Mouse (Mus musculus): ENCODE results near the gene Tm4sf4. TPM values are rescaled to one million over a fixed set of nuclear protein-coding genes. Genes with fewer than 3 reads are reported as not detected.

Gene Tm4sf4
- polyA plus RNA-seq (2015; fragmentation: Nextera tagmentation; extraction: Ambion mirVana): 12.9 and 13.2 TPM in 2 replicates

GRCm38 (mm10) chr3:57425089-57425730 lies at the start of gene Tm4sf4:
Tm4sf4 (plus strand) TSS chr3:57425314.
- no peak for TF ChIP-seq CTCF (IDR thresholded peaks at IDR 0.05; ENCODE audit: low read depth)
- TF ChIP-seq EP300 (optimal IDR thresholded peaks at IDR 0.05): no peak
- Histone ChIP-seq H3K27ac (replicated peaks) (no peak within 1 kb of the TSS), H3K4me3 (ENCODE audit: low read depth, low read length) (no peak within 1 kb of the TSS), H3K9ac (ENCODE audit: low read length) (no peak within 1 kb of the TSS), H3K4me1 (replicated peaks; ENCODE audit: control insufficient read depth, insufficient read depth) (no peaks in the 10 kb centered on the region), H3K4me2 (replicated peaks; ENCODE audit: low read depth) (no peak within 1 kb of the TSS), H3K9me3 (ENCODE audit: control insufficient read depth, low read length) (no peaks in the 10 kb centered on the region), H3K36me3 (ENCODE audit: control insufficient read depth, insufficient read depth, low read length) (no peaks in the 10 kb centered on the region), H3K27me3 (ENCODE audit: control insufficient read depth, insufficient read depth, low read length) (no peaks in the 10 kb centered on the region)
- ATAC-seq (ENCODE audit: low FRiP score, low TSS enrichment): no peak
- 63% methylated on average over 10 of the region's 10 CpGs for WGBS
- no peak for DNase-seq (ENCODE audit: low spot score)

DNA sequence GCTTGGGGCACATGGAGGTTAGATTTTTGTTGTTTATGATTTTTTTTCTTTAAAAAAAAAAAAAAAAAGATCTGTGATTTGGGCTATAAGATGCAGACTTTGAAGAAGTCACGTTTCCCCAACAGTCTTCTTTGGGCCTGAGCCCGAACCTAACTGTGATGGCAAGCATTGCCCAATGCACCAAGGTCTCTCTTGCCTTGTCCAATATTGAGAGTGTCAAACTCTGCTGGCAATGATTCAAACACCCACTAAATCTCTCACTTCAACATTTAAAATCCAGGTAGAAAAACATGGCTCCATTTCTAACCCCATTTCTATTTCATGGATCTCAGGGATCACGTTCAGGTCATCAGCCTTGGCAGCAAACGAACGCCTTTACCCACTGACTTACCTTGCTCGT lies 38.7 kb upstream of the Tm4sf4 start:
- no peaks in the 10 kb centered on the region for H3K4me1 ChIP-seq (replicated peaks; ENCODE audit: control insufficient read depth, insufficient read depth)
- WGBS: 83% methylated on average over 6 of the region's 6 CpGs

DNA sequence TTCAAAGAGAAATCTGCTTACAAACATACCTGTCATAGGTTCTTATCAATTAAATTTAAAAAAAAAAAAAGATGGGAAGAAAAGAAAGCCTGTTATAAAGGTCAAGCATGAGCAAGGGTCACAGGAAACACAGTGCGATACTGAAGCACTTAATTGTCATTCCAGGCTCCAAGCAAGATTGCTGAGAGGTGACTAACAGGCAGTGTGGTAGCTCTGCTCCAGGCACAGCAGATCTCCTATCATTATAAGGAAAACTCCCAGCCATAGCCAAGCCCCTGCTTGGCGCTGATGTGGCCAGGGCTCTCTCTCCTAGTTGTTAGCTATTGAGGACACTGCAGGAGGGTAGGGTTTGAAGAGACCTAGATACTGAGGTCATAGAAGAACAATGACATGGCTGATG lies 38.2 kb upstream of the Tm4sf4 start:
- Histone ChIP-seq H3K4me2 (replicated peaks; ENCODE audit: low read depth) (no peak overlapping the region), H3K4me3 (ENCODE audit: low read depth, low read length) (no peak overlapping the region), H3K36me3 (ENCODE audit: control insufficient read depth, insufficient read depth, low read length) (no peaks in the 10 kb centered on the region), H3K4me1 (replicated peaks; ENCODE audit: control insufficient read depth, insufficient read depth) (no peaks in the 10 kb centered on the region), H3K9ac (ENCODE audit: low read length) (no peak overlapping the region), H3K9me3 (ENCODE audit: control insufficient read depth, low read length) (no peaks in the 10 kb centered on the region), H3K27ac (replicated peaks) (no peak overlapping the region), H3K27me3 (ENCODE audit: control insufficient read depth, insufficient read depth, low read length) (no peaks in the 10 kb centered on the region)
- DNase-seq (ENCODE audit: low spot score) (no peak), ATAC-seq (ENCODE audit: low FRiP score, low TSS enrichment) (peak; percentile 63; the same call in 1 of the 2 replicates)
- TF ChIP-seq CTCF (IDR thresholded peaks at IDR 0.05; ENCODE audit: low read depth): no peak
- no peak for TF ChIP-seq EP300 (optimal IDR thresholded peaks at IDR 0.05)
- WGBS: 61% methylated on average over 2 of the region's 2 CpGs

More for the DNA sequence above, 38.7 kb upstream of the Tm4sf4 start:
- ATAC-seq (ENCODE audit: low FRiP score, low TSS enrichment) (no peak), DNase-seq (ENCODE audit: low spot score) (no peak)
- H3K27me3 ChIP-seq (ENCODE audit: control insufficient read depth, insufficient read depth, low read length): no peaks in the 10 kb centered on the region
- H3K27ac ChIP-seq (replicated peaks): no peak overlapping the region
- no peaks in the 10 kb centered on the region for H3K9me3 ChIP-seq (ENCODE audit: control insufficient read depth, low read length)
- no peak overlapping the region for H3K4me3 ChIP-seq (ENCODE audit: low read depth, low read length)
- TF ChIP-seq CTCF (IDR thresholded peaks at IDR 0.05; ENCODE audit: low read depth) (no peak), EP300 (optimal IDR thresholded peaks at IDR 0.05) (no peak)
- H3K9ac ChIP-seq (ENCODE audit: low read length): no peak overlapping the region
- H3K4me2 ChIP-seq (replicated peaks; ENCODE audit: low read depth): no peak overlapping the region
- no peaks in the 10 kb centered on the region for H3K36me3 ChIP-seq (ENCODE audit: control insufficient read depth, insufficient read depth, low read length)

DNA sequence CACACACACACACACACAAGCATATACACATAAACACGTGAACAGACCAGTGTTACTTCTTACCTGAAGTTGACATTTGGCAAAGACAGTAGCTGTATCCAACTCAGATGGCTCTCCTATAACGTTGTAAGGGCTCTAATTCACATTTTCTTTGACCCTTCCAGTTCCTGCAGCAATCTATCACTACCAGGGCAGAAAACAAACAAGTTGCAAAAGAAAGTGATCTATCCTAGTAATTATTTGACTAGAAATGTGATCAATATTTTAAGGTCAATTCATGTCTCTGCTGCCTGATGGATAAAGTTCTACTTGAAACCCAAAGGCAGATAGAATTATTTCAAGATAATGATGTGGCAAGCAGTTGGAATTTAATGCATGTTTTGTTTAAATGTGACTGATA lies 37.5 kb upstream of the Tm4sf4 start:
- 51% methylated on average over 2 of the region's 2 CpGs for WGBS
- Histone ChIP-seq H3K27me3 (ENCODE audit: control insufficient read depth, insufficient read depth, low read length) (no peaks in the 10 kb centered on the region), H3K27ac (replicated peaks) (no peak overlapping the region), H3K4me2 (replicated peaks; ENCODE audit: low read depth) (no peak overlapping the region), H3K36me3 (ENCODE audit: control insufficient read depth, insufficient read depth, low read length) (no peaks in the 10 kb centered on the region), H3K4me3 (ENCODE audit: low read depth, low read length) (no peak overlapping the region), H3K4me1 (replicated peaks; ENCODE audit: control insufficient read depth, insufficient read depth) (no peaks in the 10 kb centered on the region), H3K9ac (ENCODE audit: low read length) (no peak overlapping the region), H3K9me3 (ENCODE audit: control insufficient read depth, low read length) (no peaks in the 10 kb centered on the region)
- no peak for DNase-seq (ENCODE audit: low spot score)
- ATAC-seq (ENCODE audit: low FRiP score, low TSS enrichment): no peak
- no peak for TF ChIP-seq CTCF (IDR thresholded peaks at IDR 0.05; ENCODE audit: low read depth)

DNA sequence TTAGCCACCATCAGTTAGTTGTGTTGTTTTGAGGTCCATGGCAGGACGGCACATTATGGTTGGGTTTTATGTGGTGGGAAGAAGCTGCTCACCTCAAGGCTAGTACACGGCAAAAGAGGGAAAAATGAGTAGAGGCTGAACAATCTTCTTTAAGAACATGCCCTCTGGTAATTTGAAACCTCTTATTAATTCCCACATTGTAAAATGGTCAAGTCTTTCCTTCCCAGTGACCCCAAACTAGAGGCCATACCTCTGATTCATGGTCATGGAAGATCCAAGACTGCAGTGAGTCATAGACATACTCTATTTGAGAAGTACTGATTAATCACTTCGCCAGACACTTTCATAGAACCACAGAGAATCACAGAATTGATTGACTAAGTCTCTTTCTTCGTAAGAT lies 13.6 kb upstream of the Tm4sf4 start:
- WGBS: 87% methylated on average over 4 of the region's 4 CpGs
- no peaks in the 10 kb centered on the region for H3K36me3 ChIP-seq (ENCODE audit: control insufficient read depth, insufficient read depth, low read length)
- ATAC-seq (ENCODE audit: low FRiP score, low TSS enrichment): no peak

DNA sequence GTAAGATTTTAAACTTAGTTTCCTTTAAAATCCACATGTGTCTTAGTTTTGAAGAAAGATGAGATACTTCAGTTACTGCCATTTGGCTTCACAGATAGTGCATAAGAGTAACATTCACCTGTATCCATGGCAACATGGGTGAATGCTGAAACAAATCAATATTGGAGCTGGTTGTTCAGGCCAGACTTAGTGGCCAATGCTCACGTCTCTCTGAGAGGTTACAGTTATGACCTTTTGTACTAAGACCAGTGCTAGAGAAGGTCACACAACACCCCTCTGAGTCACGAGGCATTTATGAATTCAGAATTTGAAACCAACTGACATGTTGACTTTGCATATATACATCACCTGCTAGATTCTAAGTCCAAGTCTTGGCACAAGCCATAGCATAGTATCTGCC lies 4.9 kb upstream of the Tm4sf4 start:
- no peak overlapping the region for H3K4me2 ChIP-seq (replicated peaks; ENCODE audit: low read depth)
- H3K27ac ChIP-seq (replicated peaks): no peak overlapping the region
- no peaks in the 10 kb centered on the region for H3K27me3 ChIP-seq (ENCODE audit: control insufficient read depth, insufficient read depth, low read length)
- H3K36me3 ChIP-seq (ENCODE audit: control insufficient read depth, insufficient read depth, low read length): no peaks in the 10 kb centered on the region
- no peaks in the 10 kb centered on the region for H3K4me1 ChIP-seq (replicated peaks; ENCODE audit: control insufficient read depth, insufficient read depth)
- ATAC-seq (ENCODE audit: low FRiP score, low TSS enrichment): no peak
- DNase-seq (ENCODE audit: low spot score): no peak
- 53% methylated on average over 2 of the region's 2 CpGs for WGBS
- H3K9ac ChIP-seq (ENCODE audit: low read length): no peak overlapping the region
- no peak for TF ChIP-seq CTCF (IDR thresholded peaks at IDR 0.05; ENCODE audit: low read depth)
- TF ChIP-seq EP300 (optimal IDR thresholded peaks at IDR 0.05): no peak
- H3K9me3 ChIP-seq (ENCODE audit: control insufficient read depth, low read length): no peaks in the 10 kb centered on the region
- H3K4me3 ChIP-seq (ENCODE audit: low read depth, low read length): no peak overlapping the region

More for the DNA sequence above, 13.6 kb upstream of the Tm4sf4 start:
- Histone ChIP-seq H3K4me3 (ENCODE audit: low read depth, low read length) (no peak overlapping the region), H3K9me3 (ENCODE audit: control insufficient read depth, low read length) (no peaks in the 10 kb centered on the region), H3K27ac (replicated peaks) (no peak overlapping the region), H3K4me1 (replicated peaks; ENCODE audit: control insufficient read depth, insufficient read depth) (no peaks in the 10 kb centered on the region), H3K27me3 (ENCODE audit: control insufficient read depth, insufficient read depth, low read length) (no peaks in the 10 kb centered on the region), H3K9ac (ENCODE audit: low read length) (no peak overlapping the region), H3K4me2 (replicated peaks; ENCODE audit: low read depth) (no peak overlapping the region)
- DNase-seq (ENCODE audit: low spot score): no peak
- TF ChIP-seq CTCF (IDR thresholded peaks at IDR 0.05; ENCODE audit: low read depth) (no peak), EP300 (optimal IDR thresholded peaks at IDR 0.05) (no peak)
